Mouse (Mus musculus) intestine, embryonic 15.5 days (tissue): ENCODE data around the gene Stra6. TPM values are rescaled to one million over a fixed set of nuclear protein-coding genes. Genes with fewer than 3 reads are reported as not detected.

ENCODE experiments used
- ATAC-seq: fragments of 200-750 bp; cut with Nextera tagmentation; 2 replicates; pipeline ENCODE4 v1.8.0; 2017; ENCODE audit warnings: moderate TSS enrichment, moderate library complexity
- H3K27ac ChIP-seq: fragments of 300-500 bp; sonication (generic); 2 replicates; pipeline ENCODE4 v1.5.1; 2015; ENCODE audit warnings: mild to moderate bottlenecking, inconsistent platforms
- H3K27me3 ChIP-seq: fragments of 300-500 bp; sonication (generic); replicated peaks from 2 replicates; pipeline ENCODE4 v1.6.1; 2015; ENCODE audit warnings: inconsistent platforms
- H3K36me3 ChIP-seq: fragments of 300-500 bp; sonication (generic); 2 replicates; pipeline ENCODE4 v1.6.1; 2015; ENCODE audit warnings: inconsistent platforms
- H3K4me1 ChIP-seq: fragments of 300-500 bp; sonication (generic); replicated peaks from 2 replicates; pipeline ENCODE4 v1.6.1; 2015; ENCODE audit warnings: inconsistent platforms
- H3K4me2 ChIP-seq: fragments of 300-500 bp; sonication (generic); replicated peaks from 2 replicates; pipeline ENCODE4 v1.6.1; 2015; ENCODE audit warnings: mild to moderate bottlenecking, inconsistent platforms
- H3K4me3 ChIP-seq: fragments of 300-500 bp; sonication (generic); replicated peaks from 2 replicates; pipeline ENCODE4 v1.5.1; 2015; ENCODE audit warnings: inconsistent platforms
- H3K9ac ChIP-seq: fragments of 300-500 bp; sonication (generic); 2 replicates; pipeline ENCODE4 v1.6.1; 2015; ENCODE audit warnings: inconsistent platforms
- H3K9me3 ChIP-seq: fragments of 300-500 bp; sonication (generic); 2 replicates; pipeline ENCODE4 v1.6.1; 2016; ENCODE audit warnings: inconsistent platforms
- WGBS: fragments of 180-500 bp; shearing (Covaris S2); methylation state at CpG from one replicate; pipeline ENCODE4 v1.1.7; 2015; 5-methylcytosine and 5-hydroxymethylcytosine counted together
- polyA plus RNA-seq: library from polyadenylated mRNA; unstranded; fragments of >200 nt; fragmentation: Nextera tagmentation; extraction: Ambion mirVana; gene quantifications from 2 replicates; pipeline ENCODE4 v1.2.1, GENCODE M21; 2015

Stra6 gene
- polyA plus RNA-seq, 1 experiment from 2014 or later = 4.6 TPM

GRCm38 (mm10) chr9:58105595-58106169, 42.1 kb downstream of the Stra6 start:
- Histone ChIP-seq H3K9me3 (no peaks in the 10 kb centered on the region), H3K9ac (no peak overlapping the region), H3K4me3 (no peak overlapping the region), H3K27me3 (0 out of 2 replicates have a peak, but pooled peaks cover 2% of the 10 kb centered on the region), H3K4me2 (no peak overlapping the region), H3K27ac (no peak overlapping the region), H3K4me1 (peaks cover 4% of the 10 kb centered on the region; the same call in 1 of the 2 replicates), H3K36me3 (no peaks in the 10 kb centered on the region)
- WGBS = 41% methylated on average over 15 of the region's 15 CpGs
- ATAC-seq = no peak

DNA sequence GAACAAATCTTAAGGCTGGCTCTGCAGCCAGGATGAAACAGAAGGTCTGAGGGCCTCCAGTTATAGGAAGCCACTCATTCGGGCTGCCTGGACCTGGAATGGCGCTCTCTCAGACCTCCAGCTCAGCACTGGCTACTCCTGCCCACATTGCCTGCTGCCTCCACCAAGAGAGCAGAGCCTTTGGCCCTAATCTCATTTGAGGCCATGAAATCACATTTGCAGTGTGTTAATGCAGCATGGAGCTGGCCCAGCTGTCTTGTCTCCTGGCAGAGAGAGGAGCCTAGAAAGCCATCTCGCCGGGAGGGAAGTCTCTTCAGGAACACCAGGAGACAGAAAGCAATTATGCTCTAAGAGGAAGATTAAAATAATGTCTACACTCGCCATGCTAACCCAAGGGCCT, 43.9 kb downstream of the Stra6 start:
- ATAC-seq = peak; percentile 26; the same call in 1 of the 2 replicates
- H3K36me3 ChIP-seq = no peaks in the 10 kb centered on the region
- no peak overlapping the region for H3K9ac ChIP-seq
- peaks cover 13% of the 10 kb centered on the region for H3K4me1 ChIP-seq
- 49% methylated on average over 5 of the region's 5 CpGs for WGBS
- H3K4me3 ChIP-seq = no peak overlapping the region
- H3K27me3 ChIP-seq = 0 out of 2 replicates have a peak, but pooled peaks cover 2% of the 10 kb centered on the region
- H3K27ac ChIP-seq = no peak overlapping the region
- H3K4me2 ChIP-seq = no peak overlapping the region
- no peaks in the 10 kb centered on the region for H3K9me3 ChIP-seq

DNA sequence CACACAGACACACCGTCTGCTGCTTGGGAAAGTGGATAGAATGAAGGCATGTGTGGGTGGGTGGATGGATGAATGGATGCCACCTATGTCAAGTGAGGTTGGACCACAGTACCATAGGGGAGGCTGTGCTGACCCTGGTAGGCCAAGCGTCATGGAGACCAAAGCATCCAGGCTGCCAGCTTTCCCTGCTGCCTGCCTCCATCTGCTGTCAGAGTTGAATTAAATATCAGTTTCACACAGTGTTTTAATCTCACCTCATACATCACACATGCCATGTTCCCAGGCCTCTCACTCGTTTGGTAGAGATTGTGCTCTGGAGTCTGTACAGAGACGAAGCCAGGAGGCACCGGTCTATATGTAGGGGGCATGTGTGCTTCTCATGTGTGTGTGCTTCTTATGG, 47.2 kb downstream of the Stra6 start:
- Histone ChIP-seq H3K9ac (no peak overlapping the region), H3K27ac (no peak overlapping the region), H3K27me3 (peaks cover 4% of the 10 kb centered on the region; the same call in 1 of the 2 replicates), H3K36me3 (no peaks in the 10 kb centered on the region), H3K9me3 (no peaks in the 10 kb centered on the region), H3K4me1 (peaks cover 42% of the 10 kb centered on the region), H3K4me2 (no peak overlapping the region), H3K4me3 (no peak overlapping the region)
- no peak for ATAC-seq
- 75% methylated on average over 5 of the region's 5 CpGs for WGBS

DNA sequence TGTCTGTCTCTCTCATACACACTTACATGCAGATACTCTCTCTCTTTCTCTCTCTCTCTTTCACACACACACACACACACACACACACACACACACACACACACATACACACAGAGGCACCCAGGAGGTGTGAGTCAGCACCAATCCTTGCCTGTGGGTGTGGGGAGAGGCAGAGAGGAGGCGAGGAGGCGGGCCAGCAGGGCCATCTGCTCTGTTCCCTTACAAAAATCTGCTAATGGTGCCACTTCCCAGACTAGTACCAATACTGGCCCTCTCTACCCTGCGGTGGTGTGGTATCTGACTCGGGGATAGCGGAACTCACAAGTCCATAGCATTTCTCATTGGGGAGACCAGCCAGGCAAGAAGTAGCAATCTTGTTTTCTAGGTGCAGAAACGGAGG, 47.8 kb downstream of the Stra6 start:
- H3K4me3 ChIP-seq = no peak overlapping the region
- H3K36me3 ChIP-seq = no peaks in the 10 kb centered on the region
- no peak overlapping the region for H3K4me2 ChIP-seq
- peaks cover 48% of the 10 kb centered on the region for H3K4me1 ChIP-seq
- H3K27ac ChIP-seq = peak overlapping the region; percentile 40; the same call in 1 of the 2 replicates
- peaks cover 4% of the 10 kb centered on the region; the same call in 1 of the 2 replicates for H3K27me3 ChIP-seq
- H3K9ac ChIP-seq = no peak overlapping the region
- no peaks in the 10 kb centered on the region for H3K9me3 ChIP-seq
- 66% methylated on average over 6 of the region's 6 CpGs for WGBS
- ATAC-seq = peak; percentile 23; the same call in 1 of the 2 replicates

GRCm38 (mm10) chr9:58112321-58112751, 48.7 kb downstream of the Stra6 start:
- 0 out of 2 replicates have a peak, but pooled peaks have one; percentile 19 for ATAC-seq
- no peak overlapping the region for H3K4me2 ChIP-seq
- WGBS = 29% methylated on average over 5 of the region's 6 CpGs
- H3K9me3 ChIP-seq = no peaks in the 10 kb centered on the region
- H3K36me3 ChIP-seq = no peaks in the 10 kb centered on the region
- no peak overlapping the region for H3K9ac ChIP-seq
- H3K27ac ChIP-seq = peak overlapping the region; percentile 40
- no peak overlapping the region for H3K4me3 ChIP-seq
- H3K27me3 ChIP-seq = peaks cover 4% of the 10 kb centered on the region; the same call in 1 of the 2 replicates
- peaks cover 48% of the 10 kb centered on the region for H3K4me1 ChIP-seq

DNA sequence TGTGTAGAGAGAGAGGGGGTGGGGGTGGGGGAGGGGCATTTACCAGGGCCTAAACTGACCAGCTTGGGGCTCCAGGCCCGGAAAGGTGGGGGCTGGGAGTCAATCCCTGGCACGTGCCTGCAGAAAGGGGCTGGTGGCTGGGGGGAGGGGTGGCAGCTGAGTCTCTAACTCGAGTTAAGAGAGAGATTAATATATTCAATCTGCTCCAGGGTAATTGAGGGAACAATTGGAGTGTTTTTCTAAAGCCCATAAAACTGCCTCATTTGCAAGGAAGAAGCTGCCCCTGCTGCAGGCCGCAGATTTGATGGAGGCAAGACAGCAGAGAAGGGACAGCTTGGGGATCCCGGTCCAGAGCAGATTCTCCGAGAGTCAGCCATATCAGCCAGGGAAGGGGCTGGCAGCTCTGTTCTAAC, 49.3 kb downstream of the Stra6 start:
- H3K27me3 ChIP-seq = peaks cover 4% of the 10 kb centered on the region; the same call in 1 of the 2 replicates
- peak overlapping the region; percentile 51 for H3K4me2 ChIP-seq
- H3K36me3 ChIP-seq = no peaks in the 10 kb centered on the region
- H3K9me3 ChIP-seq = no peaks in the 10 kb centered on the region
- peak; percentile 32; the same call in 1 of the 2 replicates for ATAC-seq
- peak overlapping the region; percentile 62; the same call in 1 of the 2 replicates for H3K27ac ChIP-seq
- H3K4me1 ChIP-seq = peaks cover 45% of the 10 kb centered on the region
- no peak overlapping the region for H3K4me3 ChIP-seq
- 14% methylated on average over 6 of the region's 6 CpGs for WGBS
- peak overlapping the region; percentile 32; the same call in 1 of the 2 replicates for H3K9ac ChIP-seq

DNA sequence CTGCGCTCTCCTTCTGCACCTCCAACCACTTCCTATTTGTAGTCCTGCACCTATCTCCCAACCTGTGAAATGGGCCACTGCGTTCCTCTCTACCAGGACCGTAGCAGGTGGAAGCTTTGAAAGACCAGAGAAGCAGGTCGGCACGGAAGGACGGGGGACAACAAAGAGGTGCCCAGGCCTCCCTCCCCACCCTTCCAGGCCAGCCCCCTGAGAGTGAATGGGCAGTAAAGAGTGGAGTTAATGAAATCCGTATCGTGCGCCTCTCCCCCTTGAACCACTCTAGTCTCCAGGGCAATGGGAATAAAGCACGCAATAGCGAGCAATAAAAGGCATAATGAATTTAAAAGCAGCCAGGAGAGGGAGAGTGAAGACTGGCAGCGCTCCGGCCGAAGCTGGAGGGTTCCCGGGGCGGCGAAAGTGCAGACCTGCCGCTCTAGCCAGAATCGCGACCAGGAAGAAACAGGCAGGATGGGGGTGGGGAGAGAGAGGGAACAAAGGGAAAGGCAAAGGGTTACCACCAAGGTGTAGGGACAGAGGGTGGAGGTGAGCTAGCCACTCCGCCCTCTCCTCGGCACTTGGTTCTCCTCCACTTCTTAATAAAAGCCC, 49.8 kb downstream of the Stra6 start:
- Histone ChIP-seq H3K27ac (peak overlapping the region; percentile 62), H3K4me2 (peak overlapping the region; percentile 51), H3K4me1 (peaks cover 46% of the 10 kb centered on the region), H3K36me3 (no peaks in the 10 kb centered on the region), H3K9ac (peak overlapping the region; percentile 32), H3K9me3 (no peaks in the 10 kb centered on the region), H3K27me3 (peaks cover 4% of the 10 kb centered on the region; the same call in 1 of the 2 replicates), H3K4me3 (0 out of 2 replicates have a peak overlapping the region, but pooled peaks have one; percentile 10)
- WGBS = 9% methylated on average over 22 of the region's 22 CpGs
- no peak for ATAC-seq

DNA sequence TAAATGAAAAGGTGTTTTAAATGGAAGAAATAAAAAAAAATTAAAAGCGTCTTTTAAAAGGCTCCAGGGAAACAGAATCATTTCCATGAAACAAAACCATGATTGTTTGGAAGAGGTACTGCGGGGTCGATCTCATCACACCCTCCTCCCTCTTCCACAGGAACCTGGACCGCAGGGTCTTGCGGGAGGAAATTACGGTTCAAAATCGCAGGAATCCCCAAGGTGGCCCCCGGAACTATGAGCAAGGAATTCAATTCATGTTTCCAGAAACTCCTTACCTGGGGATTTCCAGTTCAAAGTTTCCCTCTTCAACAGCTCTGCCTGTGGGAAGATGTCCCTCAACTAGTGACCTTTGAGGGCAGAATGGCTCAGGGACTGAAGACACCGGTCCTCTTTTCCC, 50.4 kb downstream of the Stra6 start:
- ATAC-seq = no peak
- Histone ChIP-seq H3K27me3 (peaks cover 4% of the 10 kb centered on the region; the same call in 1 of the 2 replicates), H3K36me3 (no peaks in the 10 kb centered on the region), H3K27ac (no peak overlapping the region), H3K4me1 (peaks cover 51% of the 10 kb centered on the region), H3K9me3 (no peaks in the 10 kb centered on the region), H3K9ac (no peak overlapping the region), H3K4me3 (no peak overlapping the region), H3K4me2 (peak overlapping the region; percentile 51; the same call in 1 of the 2 replicates)
- WGBS = 13% methylated on average over 9 of the region's 9 CpGs

DNA sequence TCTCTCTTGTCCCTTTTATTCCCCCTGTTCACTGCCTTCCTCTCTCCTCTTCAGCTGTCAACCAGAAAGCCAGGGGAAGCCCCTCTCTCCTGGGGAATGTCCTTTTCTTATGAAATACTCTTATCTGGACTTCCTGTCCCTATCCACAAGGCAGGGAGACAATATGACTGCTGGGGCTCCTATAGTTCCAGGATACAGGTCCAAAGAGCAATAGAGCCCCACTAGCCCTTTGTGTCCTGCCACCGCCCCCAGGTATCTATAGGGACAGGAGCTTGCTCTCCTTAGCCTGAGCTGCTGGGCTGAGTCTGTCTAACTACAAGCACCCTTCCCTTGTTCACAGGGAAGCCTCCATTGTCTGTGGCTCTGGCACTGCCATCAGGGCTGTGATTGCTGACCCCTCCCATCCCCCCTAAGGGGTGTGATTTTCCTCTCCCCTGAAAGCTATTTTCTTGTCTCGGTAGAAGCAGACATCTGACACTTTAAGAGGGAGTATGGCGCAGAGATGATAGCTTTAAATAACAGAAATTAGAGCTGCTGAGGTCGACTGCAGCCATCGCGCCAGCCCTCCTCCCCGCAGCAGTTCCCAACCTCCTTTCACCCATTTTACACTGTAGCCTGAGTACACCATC, 51.8 kb downstream of the Stra6 start:
- Histone ChIP-seq H3K27ac (peak overlapping the region; percentile 60; the same call in 1 of the 2 replicates), H3K4me3 (no peak overlapping the region), H3K4me2 (peak overlapping the region; percentile 23; the same call in 1 of the 2 replicates), H3K27me3 (peaks cover 4% of the 10 kb centered on the region; the same call in 1 of the 2 replicates), H3K4me1 (peaks cover 51% of the 10 kb centered on the region), H3K9ac (no peak overlapping the region), H3K36me3 (no peaks in the 10 kb centered on the region), H3K9me3 (no peaks in the 10 kb centered on the region)
- 38% methylated on average over 7 of the region's 7 CpGs for WGBS
- peak; percentile 27 for ATAC-seq

- Histone ChIP-seq H3K4me2 (peak overlapping the region; percentile 23; the same call in 1 of the 2 replicates), H3K9ac (no peak overlapping the region), H3K4me1 (peaks cover 51% of the 10 kb centered on the region), H3K36me3 (no peaks in the 10 kb centered on the region), H3K27ac (peak overlapping the region; percentile 60; the same call in 1 of the 2 replicates), H3K4me3 (no peak overlapping the region), H3K27me3 (peaks cover 4% of the 10 kb centered on the region; the same call in 1 of the 2 replicates), H3K9me3 (no peaks in the 10 kb centered on the region)
- 46% methylated on average over 7 of the region's 7 CpGs for WGBS
- peak; percentile 68 for ATAC-seq
Observed at GRCm38 (mm10) chr9:58116024-58116651, 52.5 kb downstream of the Stra6 start.

DNA sequence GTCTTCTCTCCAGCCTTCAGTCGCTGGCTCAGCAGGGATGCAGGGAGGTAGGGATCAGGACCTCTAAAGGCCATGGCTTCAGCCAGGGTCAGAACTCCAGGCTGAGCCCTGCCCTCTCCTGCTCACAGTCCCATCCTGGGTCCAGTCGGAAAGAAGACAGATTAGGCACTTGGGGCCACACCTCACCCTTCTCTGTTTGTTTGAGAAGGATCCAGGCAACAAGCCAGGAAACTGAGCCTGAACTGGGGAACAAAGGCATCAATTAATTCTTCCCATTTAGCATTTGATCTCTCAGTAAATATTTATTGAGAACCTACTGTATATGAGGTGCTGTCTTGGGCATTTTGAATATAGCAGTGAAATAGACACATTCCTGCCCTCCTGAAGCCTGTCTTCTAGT, 55.1 kb downstream of the Stra6 start, which contains the start of gene Ccdc33:
TSS of gene Ccdc33 (minus strand) at position 153 of the 400 bp plus-strand sequence.
- Histone ChIP-seq H3K27ac (no peak within 1 kb of the TSS), H3K36me3 (no peaks in the 10 kb centered on the region), H3K4me2 (no peak within 1 kb of the TSS), H3K9me3 (no peaks in the 10 kb centered on the region), H3K4me1 (peaks cover 31% of the 10 kb centered on the region), H3K4me3 (no peak within 1 kb of the TSS), H3K9ac (no peak within 1 kb of the TSS), H3K27me3 (no peaks in the 10 kb centered on the region; the same call in 1 of the 2 replicates)
- ATAC-seq = no peak
- WGBS = 14% methylated on average over 2 of the region's 2 CpGs
